Mouse (Mus musculus): ENCODE data around the gene Mybbp1a.

- TF ChIP-seq GATA1 (IDR thresholded peaks at IDR 0.05; ENCODE audit: low read length), result no peak
- TF ChIP-seq TAL1 (IDR thresholded peaks at IDR 0.05; ENCODE audit: low read length), result no peak
Observed at GRCm38 (mm10) chr11:72478228-72478627, 37.1 kb downstream of the Mybbp1a start.

Data from erythroblast, embryonic 14.5 days (primary cell).